Mouse (Mus musculus) kidney, embryonic 15.5 days (tissue): ENCODE data around the gene Kcns1. TPM values are rescaled to one million over a fixed set of nuclear protein-coding genes. Genes with fewer than 3 reads are reported as not detected.

Experiments used
- polyA plus RNA-seq: library from polyadenylated mRNA; unstranded; fragments of >200 nt; fragmentation: Nextera tagmentation; extraction: Ambion mirVana; gene quantifications from 2 replicates; pipeline ENCODE4 v1.2.1, GENCODE M21; 2015

The Kcns1 gene
- polyA plus RNA-seq, 1 experiment from 2014 or later = 0.23 TPM

Other genes with a start within 250 kb of the Kcns1 start
- gene Ywhab, start 176.2 kb downstream of the Kcns1 start, polyA plus RNA-seq = 304 and 307 TPM in 2 replicates
- 2.4 and 4.1 TPM in 2 replicates for gene Pabpc1l, start 145.7 kb downstream of the Kcns1 start, polyA plus RNA-seq
- gene Stk4, start 100.8 kb downstream of the Kcns1 start, polyA plus RNA-seq = 21.0 and 23.4 TPM in 2 replicates
- gene Tomm34, start 99.9 kb downstream of the Kcns1 start, polyA plus RNA-seq = 60.8 and 64.9 TPM in 2 replicates
- gene Wfdc5, start 11.6 kb upstream of the Kcns1 start, polyA plus RNA-seq = 0.13 TPM in 1 of 2 replicates, not detected in the other
- gene Wfdc12, start 19.5 kb upstream of the Kcns1 start, polyA plus RNA-seq = 0.55 TPM in 1 of 2 replicates, not detected in the other
- gene Wfdc15a, start 29.0 kb upstream of the Kcns1 start, polyA plus RNA-seq = not detected in 2 replicates
- gene Wfdc15b, start 50.5 kb upstream of the Kcns1 start, polyA plus RNA-seq = 70.1 and 91.1 TPM in 2 replicates
- gene Svs2, start 67.4 kb upstream of the Kcns1 start, polyA plus RNA-seq = not detected in 2 replicates
- gene Svs3b, start 85.5 kb upstream of the Kcns1 start, polyA plus RNA-seq = not detected in 2 replicates
- gene Svs4, start 107.3 kb upstream of the Kcns1 start, polyA plus RNA-seq = not detected in 2 replicates
- gene Svs3a, start 118.2 kb upstream of the Kcns1 start, polyA plus RNA-seq = not detected in 2 replicates
- not detected in 2 replicates for gene Svs6, start 145.6 kb upstream of the Kcns1 start, polyA plus RNA-seq
- not detected in 2 replicates for gene Svs5, start 161.6 kb upstream of the Kcns1 start, polyA plus RNA-seq
- 2.4 and 2.7 TPM in 2 replicates for gene Slpi, start 218.0 kb upstream of the Kcns1 start, polyA plus RNA-seq
- 0.05 and 0.08 TPM in 2 replicates for gene Rbpjl, start 232.0 kb upstream of the Kcns1 start, polyA plus RNA-seq
- gene Matn4, start 234.0 kb upstream of the Kcns1 start, polyA plus RNA-seq = 1.1 and 2.4 TPM in 2 replicates